Mouse (Mus musculus) MEL (cell line): Measurements from ENCODE around the gene Prmt1. TPM values are rescaled to one million over a fixed set of nuclear protein-coding genes. Genes with fewer than 3 reads are reported as not detected.

ENCODE experiments used
- DNase-seq: peaks from one replicate; pipeline ENCODE4 v3.0.0; 2011; ENCODE audit warnings: low read depth, low spot score
- H3K27ac ChIP-seq: 2 replicates; pipeline ENCODE4 v1.5.1; 2012; ENCODE audit warnings: low read depth, mild to moderate bottlenecking, control low read depth, low read length, moderate library complexity; ENCODE audit not compliant: control insufficient read depth
- H3K27me3 ChIP-seq, 2 experiments: fragments of 150-350 bp in 1 of 2; sonication (generic) in 1 of 2; 2 replicates each; pipeline ENCODE4 v1.6.1; 2012; ENCODE audit warnings: low read length in 2 of 2, mild to moderate bottlenecking in 2 of 2, improper control_type of control experiment in 1 of 2, moderate library complexity in 1 of 2; ENCODE audit not compliant: insufficient read depth in 2 of 2, control insufficient read depth in 1 of 2
- H3K36me3 ChIP-seq, 2 experiments: 2 replicates each; pipeline ENCODE4 v1.6.1; 2012 to 2014; ENCODE audit warnings: low read length in 2 of 2, improper control_type of control experiment in 1 of 2, inconsistent platforms in 1 of 2, mild to moderate bottlenecking in 1 of 2; ENCODE audit not compliant: insufficient read depth in 2 of 2, control insufficient read depth in 1 of 2
- H3K4me1 ChIP-seq, 2 experiments: fragments of 150-350 bp in 1 of 2; sonication (generic) in 1 of 2; 2 replicates each; pipeline ENCODE4 v1.6.1; 2012; ENCODE audit warnings: low read length in 2 of 2, improper control_type of control experiment in 1 of 2, mild to moderate bottlenecking in 1 of 2; ENCODE audit not compliant: insufficient read depth in 2 of 2, control insufficient read depth in 1 of 2
- H3K4me3 ChIP-seq, 2 experiments: fragments of 150-350 bp in 1 of 2; sonication (generic) in 1 of 2; 2 replicates each; pipeline ENCODE4 v1.5.1; 2012; ENCODE audit warnings: low read depth in 2 of 2, low read length in 2 of 2, mild to moderate bottlenecking in 2 of 2, moderate library complexity in 2 of 2, control low read depth in 1 of 2, improper control_type of control experiment in 1 of 2; ENCODE audit not compliant: control insufficient read depth in 1 of 2, insufficient read depth in 1 of 2
- H3K79me2 ChIP-seq: 2 replicates; pipeline ENCODE4 v1.6.1; 2012; ENCODE audit warnings: mild to moderate bottlenecking, low read length, moderate library complexity; ENCODE audit not compliant: control insufficient read depth, poor library complexity, insufficient read depth
- H3K9ac ChIP-seq: 2 replicates; pipeline ENCODE4 v1.6.1; 2012; ENCODE audit warnings: low read depth, mild to moderate bottlenecking, control low read depth, low read length, moderate library complexity; ENCODE audit not compliant: control insufficient read depth, poor library complexity, severe bottlenecking
- H3K9me3 ChIP-seq: fragments of 150-350 bp; sonication (generic); replicated peaks from 2 replicates; pipeline ENCODE4 v1.6.1; 2012; ENCODE audit warnings: mild to moderate bottlenecking, low read length, improper control_type of control experiment, moderate library complexity; ENCODE audit not compliant: insufficient read depth
- BHLHE40 ChIP-seq: IDR thresholded peaks from 2 replicates; pipeline ENCODE4 v1.6.1; 2012; ENCODE audit warnings: low read depth, mild to moderate bottlenecking, inconsistent platforms, low read length, improper control_type of control experiment, borderline replicate concordance
- CHD2 ChIP-seq: IDR thresholded peaks from 2 replicates; pipeline ENCODE4 v1.6.1; 2011; ENCODE audit warnings: low read length, improper control_type of control experiment
- E2F4 ChIP-seq: IDR thresholded peaks from 2 replicates; pipeline ENCODE4 v1.6.1; 2011; ENCODE audit warnings: low read depth, low read length, improper control_type of control experiment, borderline replicate concordance
- ETS1 ChIP-seq: IDR thresholded peaks from 2 replicates; pipeline ENCODE4 v1.6.1; 2012; ENCODE audit warnings: low read depth, mild to moderate bottlenecking, inconsistent platforms, low read length, improper control_type of control experiment, moderate library complexity
- HCFC1 ChIP-seq: IDR thresholded peaks from 2 replicates; pipeline ENCODE4 v1.6.1; 2012; ENCODE audit warnings: low read depth, mild to moderate bottlenecking, inconsistent platforms, low read length, improper control_type of control experiment, moderate library complexity
- KAT2A ChIP-seq: conservative IDR thresholded peaks from 2 replicates; pipeline ENCODE4 v1.6.1; 2012; ENCODE audit warnings: low read depth, low read length, improper control_type of control experiment, inconsistent platforms
- MAFK ChIP-seq: IDR thresholded peaks from 2 replicates; pipeline ENCODE4 v1.6.1; 2011; ENCODE audit warnings: low read depth, mild to moderate bottlenecking, low read length, improper control_type of control experiment, borderline replicate concordance
- MEF2A ChIP-seq: IDR thresholded peaks from 2 replicates; pipeline ENCODE4 v1.6.1; 2014; ENCODE audit warnings: low read depth, mild to moderate bottlenecking, inconsistent platforms, low read length, improper control_type of control experiment; ENCODE audit not compliant: poor library complexity, insufficient replicate concordance, severe bottlenecking; ENCODE audit errors: extremely low read depth
- MXI1 ChIP-seq: IDR thresholded peaks from 2 replicates; pipeline ENCODE4 v1.6.1; 2011; ENCODE audit warnings: mild to moderate bottlenecking, low read depth, low read length, improper control_type of control experiment
- NELFE ChIP-seq: IDR thresholded peaks from 2 replicates; pipeline ENCODE4 v1.6.1; 2011; ENCODE audit warnings: low read depth, low read length, improper control_type of control experiment
- POLR2AphosphoS2 ChIP-seq: IDR thresholded peaks from 2 replicates; pipeline ENCODE4 v1.6.1; 2011; ENCODE audit warnings: low read length, improper control_type of control experiment
- SIN3A ChIP-seq: IDR thresholded peaks from 2 replicates; pipeline ENCODE4 v1.6.1; 2012; ENCODE audit warnings: low read length, improper control_type of control experiment, inconsistent platforms
- TBP ChIP-seq: IDR thresholded peaks from 2 replicates; pipeline ENCODE4 v1.8.0; 2011; ENCODE audit warnings: low read depth, low read length, improper control_type of control experiment
- USF1 ChIP-seq: IDR thresholded peaks from 2 replicates; pipeline ENCODE4 v1.6.1; 2014; ENCODE audit warnings: low read depth, mild to moderate bottlenecking, inconsistent platforms, low read length, improper control_type of control experiment, moderate library complexity
- USF2 ChIP-seq, 2 experiments: IDR thresholded peaks; 2 replicates each; pipeline ENCODE4 v1.6.1; 2011 to 2012; ENCODE audit warnings: improper control_type of control experiment in 2 of 2, low read length in 2 of 2, borderline replicate concordance in 1 of 2, inconsistent platforms in 1 of 2, low read depth in 1 of 2, mild to moderate bottlenecking in 1 of 2; ENCODE audit not compliant: insufficient read depth in 1 of 2
- ZKSCAN1 ChIP-seq: IDR thresholded peaks from 2 replicates; pipeline ENCODE4 v1.6.1; 2012; ENCODE audit warnings: low read depth, mild to moderate bottlenecking, inconsistent platforms, low read length, improper control_type of control experiment, moderate library complexity
- ZMIZ1 ChIP-seq: IDR thresholded peaks from 2 replicates; pipeline ENCODE4 v1.6.1; 2012; ENCODE audit warnings: low read depth, mild to moderate bottlenecking, inconsistent platforms, low read length, improper control_type of control experiment, moderate library complexity
- polyA plus RNA-seq, 2 experiments: library from polyadenylated mRNA; stranded (reverse) in 1 of 2; unstranded in 1 of 2; fragments of >175 nt in 1 of 2; fragments of >200 nt in 1 of 2; gene quantifications; 2 replicates each; pipeline versions ENCODE4 v1.2.1 to v1.2.4; 2012; ENCODE audit warnings: low replicate concordance in 2 of 2, low read depth in 1 of 2; ENCODE audit not compliant: insufficient read length in 2 of 2, insufficient read depth in 1 of 2, missing spikeins in 1 of 2
- total RNA-seq: library from RNA; depleted of rRNA; stranded (reverse); fragments of 300-350 nt; gene quantifications from 2 replicates; pipeline ENCODE4 v1.2.3, GENCODE M21; 2012

Prmt1 gene
- total and polyA plus RNA-seq, 3 experiments = 254 to 715 (median 317) TPM

DNA sequence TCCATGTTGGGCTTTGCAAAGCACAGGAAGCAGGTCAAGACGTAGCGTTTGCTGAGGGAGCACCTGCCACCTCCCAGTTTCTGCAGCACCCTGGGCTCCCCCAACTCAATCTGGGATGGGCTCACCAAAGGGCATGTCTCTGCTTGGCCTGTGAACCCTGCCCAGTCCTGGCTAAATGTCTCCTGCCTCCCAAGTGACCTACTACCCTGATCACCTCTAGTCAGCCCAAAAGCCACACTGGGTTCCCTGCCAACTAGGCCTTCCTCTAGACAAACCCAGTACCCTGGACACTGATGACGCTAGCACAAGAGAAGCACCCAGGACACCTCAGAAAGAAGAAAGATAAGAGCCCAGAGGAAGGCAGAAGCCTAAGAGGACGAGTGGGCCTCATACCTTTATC, 26.5 kb upstream of the Prmt1 start:
- no peak for DNase-seq
- Histone ChIP-seq H3K4me1 (peaks cover 4 to 14% of the 10 kb centered on the region in 2 experiments), H3K79me2 (peaks cover 16% of the 10 kb centered on the region), H3K27ac (no peak overlapping the region), H3K36me3 (peaks cover 4 to 8% of the 10 kb centered on the region in 2 experiments), H3K9ac (no peak overlapping the region), H3K4me3 (no peak overlapping the region), H3K9me3 (no peaks in the 10 kb centered on the region), H3K27me3 (no peaks in the 10 kb centered on the region)
- TF ChIP-seq MEF2A (no peak), ZKSCAN1 (no peak), E2F4 (no peak), ETS1 (no peak), SIN3A (no peak)

DNA sequence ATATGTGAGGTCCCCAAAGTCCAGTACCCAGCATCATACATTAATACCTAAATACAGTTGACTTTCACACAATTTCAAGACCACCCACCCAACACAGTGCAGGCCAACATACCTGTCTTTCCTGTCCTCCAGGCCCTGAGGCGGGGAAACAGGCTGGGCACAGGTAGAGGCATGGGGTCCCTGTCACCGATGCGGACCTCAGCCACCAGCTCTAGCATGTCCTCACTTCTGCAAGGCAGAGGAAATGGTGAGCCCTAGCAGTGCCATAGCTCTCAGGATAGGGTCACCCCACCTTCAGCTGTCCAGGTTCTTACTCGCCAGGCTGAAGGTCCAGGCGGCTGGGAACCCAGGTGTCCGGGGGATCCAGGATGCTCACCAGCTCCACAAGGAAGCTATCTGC, 25.6 kb upstream of the Prmt1 start:
- no peaks in the 10 kb centered on the region for H3K9me3 ChIP-seq
- H3K79me2 ChIP-seq = peaks cover 16% of the 10 kb centered on the region
- peaks cover 4 to 14% of the 10 kb centered on the region in 2 experiments for H3K4me1 ChIP-seq
- peaks cover 4 to 8% of the 10 kb centered on the region in 2 experiments for H3K36me3 ChIP-seq
- TF ChIP-seq POLR2AphosphoS2 = no peak
- no peak for TF ChIP-seq BHLHE40
- no peak for TF ChIP-seq USF2 (IDR thresholded peaks at IDR 0.05; ENCODE audit: borderline replicate concordance in 1 of 2, insufficient read depth in 1 of 2, low read depth in 1 of 2, low read length in 2 of 2)
- TF ChIP-seq USF1 = no peak
- no peak for TF ChIP-seq MAFK
- TF ChIP-seq SIN3A = no peak
- TF ChIP-seq HCFC1 = no peak
- TF ChIP-seq KAT2A = no peak
- no peak for TF ChIP-seq MXI1
- no peak for TF ChIP-seq NELFE
- no peak for TF ChIP-seq ZMIZ1
- TF ChIP-seq CHD2 = no peak
- TF ChIP-seq TBP = no peak
- H3K27ac ChIP-seq = no peak overlapping the region
- DNase-seq = no peak
- H3K9ac ChIP-seq = no peak overlapping the region
- H3K4me3 ChIP-seq = no peak overlapping the region
- H3K27me3 ChIP-seq = no peaks in the 10 kb centered on the region
